Mouse (Mus musculus) retina, adult 2 months (tissue): ENCODE measurements around the gene Myo16.

Experiments
- DNase-seq: peaks from one replicate; pipeline ENCODE4 v3.0.0-alpha.2; 2012; ENCODE audit warnings: low read depth, low spot score

The Myo16 gene

DNA sequence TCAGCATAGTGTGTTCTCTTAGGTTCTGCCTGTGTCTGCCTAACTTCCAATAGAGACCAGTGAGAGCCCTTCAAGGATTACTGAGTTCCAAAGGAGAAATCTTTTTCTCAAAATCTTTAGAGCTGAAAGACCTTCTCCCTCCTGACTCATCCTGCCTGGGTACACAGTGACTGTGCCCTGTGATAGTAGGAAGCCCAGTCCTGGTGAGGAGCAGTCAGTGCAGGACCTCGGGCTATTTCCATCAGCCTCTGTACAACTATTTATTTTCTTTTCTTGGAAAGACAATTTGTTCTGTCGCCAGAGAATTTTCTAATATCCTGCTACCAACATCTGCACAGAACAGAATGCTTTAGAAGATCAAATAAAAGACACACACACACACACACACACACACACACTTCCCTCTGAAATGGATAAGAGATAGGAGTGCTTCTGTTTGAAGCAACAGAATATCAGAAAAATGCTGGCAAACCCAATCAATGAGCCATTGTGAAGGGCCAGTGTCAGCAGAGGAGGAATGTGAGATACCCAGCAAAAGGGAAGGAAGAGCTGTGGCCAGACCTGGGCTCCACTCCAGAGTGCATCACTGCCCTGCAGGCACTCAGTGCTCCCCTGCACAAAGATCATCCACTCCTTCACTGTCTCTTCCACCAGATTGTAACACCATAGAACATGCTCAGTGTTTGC is 518.3 kb downstream of the Myo16 start:
- DNase-seq = no peak

DNA sequence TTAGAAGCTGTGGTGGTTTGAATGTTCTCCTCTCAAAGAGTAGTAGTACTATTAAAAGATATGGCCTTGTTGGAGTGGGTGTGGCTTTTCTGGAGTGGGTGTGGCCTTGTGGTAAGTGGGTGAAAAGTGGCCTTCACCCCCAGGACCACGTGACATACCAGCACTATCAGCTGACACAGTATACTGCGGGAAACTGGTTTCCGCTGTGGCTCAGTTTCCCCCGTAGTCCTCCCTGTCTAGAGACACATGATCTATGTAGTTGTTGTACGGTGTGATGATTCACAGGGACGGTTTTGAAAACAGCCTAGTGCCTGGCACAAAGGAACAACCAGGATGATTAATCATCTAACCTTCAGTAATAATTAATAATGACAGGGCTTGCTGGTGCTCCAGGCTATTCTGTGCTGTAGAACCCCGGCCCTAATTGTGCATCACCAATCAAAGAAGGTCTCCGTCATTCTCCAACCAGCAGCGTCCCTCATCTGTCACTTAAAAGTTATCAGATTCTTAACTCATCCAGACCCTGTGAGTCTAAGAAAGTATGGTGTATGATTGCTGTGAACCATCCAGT is 524.2 kb downstream of the Myo16 start:
- DNase-seq = no peak

DNA sequence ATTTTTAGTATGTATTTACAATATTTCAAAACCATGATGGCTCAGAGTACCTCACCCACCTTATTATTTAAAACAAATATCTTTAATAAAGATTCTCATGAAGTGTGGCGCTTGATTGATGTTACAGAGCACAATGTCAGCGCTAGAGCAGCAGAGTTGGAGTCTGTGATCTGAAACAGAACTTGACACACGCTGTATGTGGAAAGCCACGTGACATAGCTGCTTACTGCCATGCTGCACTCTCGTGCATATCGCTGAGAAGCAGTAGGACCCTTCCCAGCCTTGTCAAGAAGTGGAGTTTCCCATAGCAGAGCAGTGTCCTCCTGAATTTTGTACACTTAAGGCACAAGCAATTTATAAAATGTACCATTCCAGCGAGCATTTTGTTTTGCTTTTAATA is 528.2 kb downstream of the Myo16 start:
- no peak for DNase-seq

DNA sequence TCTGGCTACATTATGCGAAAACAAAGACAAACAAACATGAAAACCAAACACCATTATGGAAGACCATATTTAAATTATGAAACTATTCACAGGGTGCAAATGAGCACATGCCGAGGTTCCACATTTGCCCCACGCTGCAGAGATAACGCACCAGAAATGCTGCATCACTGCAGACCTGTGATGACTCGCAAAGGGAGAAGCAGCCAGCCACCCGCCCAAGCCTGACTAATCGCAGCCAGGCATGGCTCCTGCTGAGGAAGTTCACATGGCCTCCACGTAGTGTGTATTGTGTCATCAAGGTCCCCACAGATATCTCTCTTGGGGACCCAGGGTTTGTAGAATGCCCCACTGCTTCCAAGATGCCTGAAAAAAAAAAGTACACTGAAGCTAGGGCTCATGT is 529.4 kb downstream of the Myo16 start:
- DNase-seq = no peak
